Mouse (Mus musculus) adrenal gland, postnatal 10 days (tissue): ENCODE measurements around the gene Nxpe3. TPM values are rescaled to one million over a fixed set of nuclear protein-coding genes. Genes with fewer than 3 reads are reported as not detected.

Experiments
- DNase-seq: peaks from one replicate; pipeline ENCODE4 v3.0.0; 2021; ENCODE audit warnings: mixed read lengths
- total RNA-seq, 2 experiments: library from RNA; stranded (reverse); gene quantifications; 2 replicates each; pipeline ENCODE4 v1.2.3; 2021

Nxpe3 gene
- total RNA-seq, 2 experiments from 2014 or later = 1.6 to 2.0 TPM

DNA sequence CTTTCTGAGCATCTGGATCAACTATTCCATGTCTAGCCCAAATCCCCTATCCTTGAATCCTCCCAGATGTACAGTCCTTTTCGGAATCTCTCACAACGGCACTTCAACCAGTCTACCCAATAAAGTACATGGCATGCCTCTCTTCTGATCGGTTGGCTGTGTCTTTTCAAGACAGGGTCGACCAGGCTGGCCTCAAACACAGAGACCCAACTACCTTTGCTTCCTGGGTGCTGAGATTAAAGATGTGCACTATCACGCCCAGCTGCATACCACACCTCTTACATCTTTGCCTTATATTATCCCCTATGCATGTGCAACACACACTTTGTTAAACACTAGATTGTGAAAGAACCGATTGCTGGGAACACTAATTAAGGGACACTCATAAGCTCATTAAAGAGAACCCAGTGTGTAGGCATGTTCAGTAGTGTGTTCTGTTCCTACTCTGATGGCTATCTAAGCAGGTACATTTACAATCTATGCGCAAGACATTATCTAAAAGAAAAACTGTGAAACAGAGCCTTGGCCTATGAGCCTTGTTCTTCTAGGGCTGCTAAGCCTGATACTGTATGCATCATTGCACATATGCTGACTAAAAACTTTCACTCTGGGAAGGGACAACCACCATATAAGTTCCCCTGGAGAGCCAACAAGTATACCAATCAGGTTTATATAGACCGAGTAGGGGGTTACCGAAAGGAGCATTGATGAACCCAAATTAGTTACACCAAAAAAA, 85.1 kb downstream of the Nxpe3 start:
- no peak for DNase-seq

DNA sequence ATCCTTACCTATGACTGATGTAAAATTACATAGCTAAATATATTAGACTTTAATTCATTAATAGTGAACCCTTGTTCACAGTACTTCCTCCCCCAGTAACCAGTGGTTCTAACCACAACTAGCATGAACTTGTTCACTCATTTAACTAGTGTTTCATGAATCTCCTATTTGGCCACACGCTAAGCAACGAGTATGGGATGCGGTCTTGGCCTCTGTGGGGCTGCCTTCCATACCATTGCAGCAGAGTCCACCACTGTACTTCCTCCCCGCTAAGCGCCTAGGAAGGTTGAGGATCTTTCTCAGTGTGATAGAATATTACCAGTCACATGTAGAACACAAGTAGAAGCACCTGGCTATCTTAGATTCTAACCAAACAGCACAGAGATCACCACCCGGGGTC, 85.7 kb downstream of the Nxpe3 start:
- no peak for DNase-seq

DNA sequence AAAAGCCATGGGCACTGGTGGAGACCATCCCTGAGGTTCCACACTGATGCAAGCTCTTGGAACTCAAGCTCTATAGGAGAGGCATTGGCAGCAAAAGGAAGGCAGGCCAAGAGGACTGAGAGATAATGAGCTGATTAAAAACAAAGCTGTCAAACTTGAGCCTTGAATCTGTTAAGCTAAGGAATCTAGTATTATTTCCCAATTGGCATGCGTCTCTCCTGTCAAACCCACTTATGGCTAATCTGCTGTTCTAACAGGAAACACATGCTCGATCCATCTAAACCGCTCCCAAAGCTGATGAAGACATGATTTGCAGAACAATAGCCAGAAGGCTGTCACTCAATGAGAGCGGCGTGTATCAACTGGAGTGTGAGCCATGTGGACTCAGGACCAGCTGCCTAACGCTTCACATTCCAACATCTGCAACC, 87.6 kb downstream of the Nxpe3 start:
- no peak for DNase-seq

DNA sequence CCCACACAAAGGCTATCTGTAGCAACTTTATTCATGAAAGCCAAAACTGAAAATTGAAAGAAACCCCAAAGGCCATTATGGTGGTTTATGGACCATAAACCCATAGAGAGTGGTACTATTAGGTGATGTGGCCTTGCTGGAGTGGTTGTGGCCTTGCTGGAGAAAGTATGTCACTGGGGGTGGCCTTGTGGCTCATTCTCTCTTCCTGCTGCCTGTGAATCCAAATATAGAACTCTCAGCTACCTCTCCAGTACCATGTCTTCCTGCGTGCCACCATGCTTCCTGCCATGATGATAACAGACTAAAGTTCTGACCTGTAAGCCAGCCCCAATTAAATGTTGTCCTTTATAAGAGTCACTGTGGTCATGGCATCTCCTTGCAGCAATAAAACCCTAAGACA, 90.3 kb downstream of the Nxpe3 start:
- no peak for DNase-seq

DNA sequence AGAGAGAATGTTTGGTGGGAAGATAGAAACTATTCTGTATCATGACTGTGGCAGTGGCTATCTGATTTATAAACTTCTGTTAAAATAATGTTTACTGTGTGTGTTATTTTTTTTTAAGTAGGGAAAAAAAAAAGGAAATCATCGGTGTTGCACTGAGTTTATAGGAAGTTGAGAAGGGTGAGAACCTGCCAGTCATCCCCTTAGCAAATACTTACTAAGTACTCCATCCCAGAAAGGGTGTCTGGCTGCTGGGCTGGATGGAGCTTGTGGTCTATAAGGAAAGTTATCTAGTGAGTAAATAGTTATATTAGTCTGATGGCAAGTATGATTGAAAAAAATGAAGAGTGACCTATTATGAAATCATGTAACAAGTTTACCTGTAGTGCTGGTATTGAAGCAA, 93.5 kb downstream of the Nxpe3 start:
- DNase-seq = no peak

DNA sequence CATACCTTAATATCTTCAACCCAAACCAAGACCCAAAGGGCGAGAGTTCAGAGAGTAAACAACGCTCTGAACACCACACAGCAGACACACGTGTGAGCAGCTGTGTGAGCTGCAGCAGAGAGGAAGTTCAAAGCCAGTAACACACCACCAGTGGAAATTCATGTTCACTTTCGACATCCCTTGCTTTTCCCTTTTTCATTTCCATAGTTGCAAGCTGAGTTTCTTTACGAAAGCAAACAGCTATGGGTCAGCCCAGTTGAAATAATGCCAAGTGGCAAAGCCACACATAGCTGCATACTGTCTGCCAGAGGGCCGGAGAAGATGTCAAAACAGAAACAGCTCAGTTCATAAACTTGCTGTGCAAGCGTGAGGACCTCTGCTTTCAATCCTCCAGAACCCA, 96.2 kb downstream of the Nxpe3 start:
- no peak for DNase-seq

DNA sequence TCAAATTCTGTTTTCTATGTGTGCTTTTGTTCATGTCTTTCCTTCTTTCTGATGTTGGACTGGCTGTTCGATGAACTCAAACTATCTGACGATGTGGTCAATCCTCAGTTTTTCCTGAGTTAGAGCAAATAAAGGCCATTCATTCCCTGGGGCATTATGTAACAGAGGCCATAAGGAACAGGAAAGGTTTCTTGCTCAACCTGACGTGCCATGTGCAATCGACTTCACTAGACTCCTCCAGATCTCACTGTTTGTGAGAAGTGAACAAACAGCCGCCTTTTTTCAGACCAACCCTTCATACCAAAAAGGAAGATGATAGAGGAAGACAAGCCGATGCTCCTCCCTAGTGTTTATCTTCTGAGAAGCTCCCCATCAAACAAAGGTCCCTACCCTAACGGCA, 104.8 kb downstream of the Nxpe3 start:
- peak; percentile 29 for DNase-seq

Other genes starting within 250 kb of the Nxpe3 start
- gene Nfkbiz, start 56.4 kb downstream of the Nxpe3 start, total RNA-seq = 1 to 10 TPM; 8.0 to 8.9 TPM
- gene Cep97, start 39.6 kb upstream of the Nxpe3 start, total RNA-seq = 1 to 10 TPM; 7.4 to 8.1 TPM
- 100 to 1,000 TPM; 800 to 819 TPM for gene Rpl24, start 71.0 kb upstream of the Nxpe3 start, total RNA-seq
- gene Zbtb11, start 78.6 kb upstream of the Nxpe3 start, total RNA-seq = 10 to 100 TPM; 17.0 to 17.7 TPM
- 10 to 100 TPM; 79.8 to 83.7 TPM for gene Pcnp, start 134.5 kb upstream of the Nxpe3 start, total RNA-seq
- 10 to 100 TPM; 18.2 to 21.5 TPM for gene Trmt10c, start 142.5 kb upstream of the Nxpe3 start, total RNA-seq
- gene Senp7, start 153.1 kb upstream of the Nxpe3 start, total RNA-seq = 10 to 100 TPM; 18.8 to 29.1 TPM